Comparison of ENCODE assay signal across 13 mouse cellular contexts in genomic region chr3:65517141-65517540, GRCm38 (mm10). TPM values are rescaled to one million over a fixed set of nuclear protein-coding genes. Genes with fewer than 3 reads are reported as not detected.
DNase-seq lines count a peak whose midpoint lies in the region; ATAC-seq and TF ChIP-seq lines count a peak whose summit lies in the region.
"Had no signal": no experiment of that assay in that cellular context is flagged by ENCODE, and none has a peak within 500 bp of the region (broad histone marks: within the 10 kb centered on the region; RNA-seq: fewer than 3 reads in every experiment).

No protein-coding gene starts in this region.

- no peak for ATAC-seq in heart, embryonic 12.5 days (ENCODE audit: insufficient number of reproducible peaks, low FRiP score)
- ATAC-seq in embryonic facial prominence, embryonic 13.5 days (ENCODE audit: insufficient number of reproducible peaks, insufficient read depth, low FRiP score, low TSS enrichment, low read depth) = no peak
- ATAC-seq: activated CD4-positive, CD25-positive, alpha-beta regulatory T cell, adult 4 months had no signal

- H3K4me3 ChIP-seq in heart, embryonic 12.5 days = no peak overlapping the region
- no peak overlapping the region for H3K4me3 ChIP-seq in thymus, adult 2 months (ENCODE audit: control insufficient read depth, insufficient read depth, low read length)
- 0 out of 2 replicates have a peak overlapping the region, but pooled peaks have one; percentile 8 for H3K4me3 ChIP-seq in embryonic facial prominence, embryonic 13.5 days
- H3K4me3 ChIP-seq: liver, embryonic 15.5 days; midbrain, embryonic 12.5 days; neural tube, embryonic 12.5 days had no signal

- TF ChIP-seq CTCF in thymus, adult 2 months (IDR thresholded peaks at IDR 0.05; ENCODE audit: borderline replicate concordance, control insufficient read depth, extremely low read depth, insufficient read depth, low read length, poor library complexity) = no peak

- H3K9ac ChIP-seq in heart, embryonic 12.5 days = no peak overlapping the region
- no peak overlapping the region for H3K9ac ChIP-seq in embryonic facial prominence, embryonic 13.5 days
- H3K9ac ChIP-seq: liver, embryonic 15.5 days; midbrain, embryonic 12.5 days; neural tube, embryonic 12.5 days had no signal

- H3K27me3 ChIP-seq in heart, embryonic 12.5 days (replicated peaks) = no peaks in the 10 kb centered on the region
- no peaks in the 10 kb centered on the region; the same call in 1 of the 2 replicates for H3K27me3 ChIP-seq in thymus, adult 2 months (ENCODE audit: control insufficient read depth, insufficient read depth, low read length)
- H3K27me3 ChIP-seq in embryonic facial prominence, embryonic 13.5 days = 0 out of 2 replicates have a peak, but pooled peaks cover 4% of the 10 kb centered on the region
- H3K27me3 ChIP-seq: liver, embryonic 15.5 days; neural tube, embryonic 12.5 days had no signal

- WGBS in heart, embryonic 12.5 days = 25% methylated on average over 9 of the region's 9 CpGs
- 22% methylated on average over 9 of the region's 9 CpGs for WGBS in thymus, adult 2 months
- WGBS in embryonic facial prominence, embryonic 13.5 days = 14% methylated on average over 9 of the region's 9 CpGs

- DNase-seq in heart, adult 11 months = no peak
- peak; percentile 19 for DNase-seq in thymus, adult 2 months
- no peak for DNase-seq in thymus, postnatal 0 days (ENCODE audit: low spot score)
- peak; percentile 44 for DNase-seq in thymus, postnatal 4 days
- DNase-seq in cerebellum, adult 11-12 months = no peak
- no peak for DNase-seq in left cerebral cortex, adult 11 months (ENCODE audit: low spot score)
- DNase-seq: cerebellum, adult 9-10 months had no signal

- H3K4me1 ChIP-seq in heart, embryonic 12.5 days (replicated peaks) = peaks cover 13% of the 10 kb centered on the region
- H3K4me1 ChIP-seq in thymus, adult 2 months (replicated peaks; ENCODE audit: control insufficient read depth, insufficient read depth, low read length) = 0 out of 2 replicates have a peak, but pooled peaks cover 6% of the 10 kb centered on the region
- peaks cover 18% of the 10 kb centered on the region for H3K4me1 ChIP-seq in embryonic facial prominence, embryonic 13.5 days

- no peaks in the 10 kb centered on the region for H3K36me3 ChIP-seq in heart, embryonic 12.5 days
- H3K36me3 ChIP-seq in thymus, adult 2 months (ENCODE audit: control insufficient read depth, insufficient read depth, low read length) = no peaks in the 10 kb centered on the region
- H3K36me3 ChIP-seq in embryonic facial prominence, embryonic 13.5 days = no peaks in the 10 kb centered on the region
- H3K36me3 ChIP-seq: liver, embryonic 15.5 days; midbrain, embryonic 12.5 days; neural tube, embryonic 12.5 days had no signal

- H3K4me2 ChIP-seq in heart, embryonic 12.5 days = peak overlapping the region; percentile 27; the same call in 1 of the 2 replicates
- H3K4me2 ChIP-seq in embryonic facial prominence, embryonic 13.5 days = peak overlapping the region; percentile 50
- H3K4me2 ChIP-seq: liver, embryonic 15.5 days; midbrain, embryonic 12.5 days; neural tube, embryonic 12.5 days had no signal

- peaks cover 4% of the 10 kb centered on the region; the same call in 1 of the 2 replicates for H3K9me3 ChIP-seq in heart, embryonic 12.5 days (replicated peaks)
- H3K9me3 ChIP-seq in embryonic facial prominence, embryonic 13.5 days = no peaks in the 10 kb centered on the region
- H3K9me3 ChIP-seq: liver, embryonic 15.5 days; midbrain, embryonic 12.5 days; neural tube, embryonic 12.5 days had no signal

- H3K27ac ChIP-seq in heart, embryonic 12.5 days (ENCODE audit: poor library complexity, severe bottlenecking) = no peak overlapping the region
- H3K27ac ChIP-seq in thymus, adult 2 months (ENCODE audit: control insufficient read depth, insufficient read depth, low read length) = no peak overlapping the region
- peak overlapping the region; percentile 58; the same call in 1 of the 2 replicates for H3K27ac ChIP-seq in embryonic facial prominence, embryonic 13.5 days
- H3K27ac ChIP-seq: liver, embryonic 15.5 days; midbrain, embryonic 12.5 days; neural tube, embryonic 12.5 days had no signal

- TF ChIP-seq POLR2A in thymus, adult 2 months (IDR thresholded peaks at IDR 0.05; ENCODE audit: control insufficient read depth, extremely low read depth, insufficient read depth, low read length, poor library complexity) = no peak

RNA-seq across cellular contexts. Expression of gene Tiparp, which starts 11.1 kb away (rescaled TPM):
- polyA plus RNA-seq in heart, embryonic 12.5 days (2016; fragmentation: Nextera tagmentation; extraction: Ambion mirVana) = 29.7 and 36.3 TPM in 2 replicates
- polyA plus RNA-seq in thymus, adult 2 months (2012; rRNA removed) = 6.3 and 6.6 TPM in 2 replicates
- 21.7 and 25.4 TPM in 2 replicates for polyA plus RNA-seq in thymus, postnatal 0 days (2015; fragmentation: Nextera tagmentation; extraction: Ambion mirVana)
- 34.5 and 38.6 TPM in 2 replicates for polyA plus RNA-seq in embryonic facial prominence, embryonic 13.5 days (2015; fragmentation: Nextera tagmentation; extraction: Ambion mirVana)

Comparison
In these comparisons a context has a peak if more than half of its experiments do, and no peak if none do; other contexts are left out.
1. DNase-seq: peak in thymus, adult 2 months (single experiment) and thymus, postnatal 4 days (single experiment); none in heart, adult 11 months (single experiment), thymus, postnatal 0 days (single experiment), cerebellum, adult 11-12 months (single experiment) and left cerebral cortex, adult 11 months (single experiment).